In genomic region chr6:135894793-135895228, GRCm38 (mm10) we compare ENCODE assay signal across 19 mouse cellular contexts.
"Had no signal": no experiment of that assay in that cellular context is flagged by ENCODE, and none has a peak within 500 bp of the region (broad histone marks: within the 10 kb centered on the region; RNA-seq: fewer than 3 reads in every experiment).

No protein-coding gene starts in this region.

- DNase-seq: kidney, adult 2 months; kidney, postnatal 25 days; layer of hippocampus, postnatal 36 days; lung, adult 18-20 months; lung, postnatal 10 days; lung, postnatal 36 days; right cerebral cortex, postnatal 25 days; thymus, adult 2 months; thymus, postnatal 14 days; thymus, postnatal 4 days had no signal

- ATAC-seq: intestine, postnatal 0 days; midbrain, embryonic 13.5 days had no signal

- H3K4me2 ChIP-seq: liver, embryonic 15.5 days; lung, embryonic 15.5 days; midbrain, embryonic 13.5 days; neural tube, embryonic 12.5 days; neural tube, embryonic 15.5 days had no signal

- H3K36me3 ChIP-seq: liver, embryonic 15.5 days; lung, embryonic 15.5 days; midbrain, embryonic 10.5 days; midbrain, embryonic 13.5 days; neural tube, embryonic 12.5 days; neural tube, embryonic 15.5 days had no signal

- H3K9me3 ChIP-seq: liver, embryonic 15.5 days; lung, embryonic 15.5 days; megakaryocyte, embryonic 14.5 days; midbrain, embryonic 10.5 days; midbrain, embryonic 13.5 days; neural tube, embryonic 12.5 days; neural tube, embryonic 15.5 days had no signal

- H3K9ac ChIP-seq: liver, embryonic 15.5 days; lung, embryonic 15.5 days; midbrain, embryonic 13.5 days; neural tube, embryonic 12.5 days; neural tube, embryonic 15.5 days had no signal

- H3K4me3 ChIP-seq: liver, embryonic 15.5 days; lung, embryonic 15.5 days; megakaryocyte, embryonic 14.5 days; midbrain, embryonic 10.5 days; midbrain, embryonic 13.5 days; neural tube, embryonic 12.5 days; neural tube, embryonic 15.5 days had no signal

- H3K4me1 ChIP-seq: liver, embryonic 15.5 days; lung, embryonic 15.5 days; megakaryocyte, embryonic 14.5 days; midbrain, embryonic 10.5 days; midbrain, embryonic 13.5 days; neural tube, embryonic 12.5 days had no signal

- H3K27me3 ChIP-seq: liver, embryonic 15.5 days; lung, embryonic 15.5 days; megakaryocyte, embryonic 14.5 days; midbrain, embryonic 13.5 days; neural tube, embryonic 12.5 days; neural tube, embryonic 15.5 days had no signal

- H3K27ac ChIP-seq: kidney, postnatal 0 days; liver, embryonic 15.5 days; lung, embryonic 15.5 days; midbrain, embryonic 10.5 days; midbrain, embryonic 13.5 days; neural tube, embryonic 12.5 days; neural tube, embryonic 15.5 days had no signal
